Mouse (Mus musculus): ENCODE results near the gene AB124611. TPM values are rescaled to one million over a fixed set of nuclear protein-coding genes. Genes with fewer than 3 reads are reported as not detected.
"Not testable (repeated sequence)": the region's sequence is repeated elsewhere in the genome, so short reads cannot be mapped to it uniquely, and the experiment has no call there.

The AB124611 gene
- polyA plus RNA-seq, 1 experiment from 2014 or later, result 1.7 TPM

DNA sequence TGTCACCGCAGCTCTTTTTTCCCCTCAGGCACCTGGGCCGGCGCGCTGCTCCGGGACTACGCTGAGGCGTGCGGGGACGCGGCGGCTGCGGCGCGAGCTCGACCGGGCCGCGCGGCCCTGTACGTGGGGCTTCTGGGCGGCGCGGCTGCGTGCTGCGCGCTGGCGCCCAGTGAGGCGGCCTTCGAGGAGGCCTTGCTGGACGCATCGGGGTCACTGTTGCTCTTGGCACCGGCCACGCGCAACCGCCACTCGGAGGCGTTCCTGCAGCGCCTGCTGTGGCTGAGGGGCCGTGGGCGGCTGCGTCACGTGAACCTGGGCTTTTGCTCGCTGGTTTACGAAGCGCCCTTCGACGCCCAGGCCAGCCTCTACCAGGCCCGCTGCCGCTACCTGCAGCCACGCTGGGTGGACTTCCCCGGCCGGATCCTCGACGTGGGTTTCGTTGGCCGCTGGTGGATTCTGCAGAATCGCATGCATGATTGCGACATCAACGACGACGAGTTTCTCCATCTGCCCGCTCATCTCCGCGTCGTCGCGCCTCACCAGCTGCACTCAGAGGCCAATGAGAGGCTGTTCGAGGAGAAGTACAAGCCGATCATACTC is 67.2 kb downstream of the AB124611 start:
- peak; percentile 54 for ATAC-seq (replicated peaks; ENCODE audit: insufficient number of reproducible peaks, low FRiP score, low TSS enrichment)

GRCm38 (mm10) chr9:21594350-21594749 is 68.4 kb downstream of the AB124611 start:
- H3K27me3 ChIP-seq (ENCODE audit: control insufficient read depth, insufficient read depth, low read length); H3K27ac ChIP-seq (ENCODE audit: low read depth, low read length); H3K9me3 ChIP-seq (replicated peaks; ENCODE audit: control insufficient read depth, low read length); ATAC-seq (replicated peaks; ENCODE audit: insufficient number of reproducible peaks, low FRiP score, low TSS enrichment); H3K4me3 ChIP-seq (ENCODE audit: low read depth, low read length); H3K9ac ChIP-seq (ENCODE audit: low read depth, low read length): not testable (repeated sequence)
- peaks cover 10% of the 10 kb centered on the region for H3K36me3 ChIP-seq (ENCODE audit: control insufficient read depth, insufficient read depth, low read length)
- H3K4me2 ChIP-seq, result peak overlapping the region; percentile 99
- 83% methylated on average over 8 of the region's 8 CpGs for WGBS (ENCODE audit: insufficient replicate concordance)
- peaks cover 12% of the 10 kb centered on the region for H3K4me1 ChIP-seq (ENCODE audit: control insufficient read depth, insufficient read depth, low read length)

More for the DNA sequence above, 67.2 kb downstream of the AB124611 start:
- Histone ChIP-seq H3K27ac (ENCODE audit: low read depth, low read length) (peak overlapping the region; percentile 80), H3K36me3 (ENCODE audit: control insufficient read depth, insufficient read depth, low read length) (peaks cover 21% of the 10 kb centered on the region), H3K4me3 (ENCODE audit: low read depth, low read length) (peak overlapping the region; percentile 78), H3K4me2 (peak overlapping the region; percentile 99), H3K27me3 (ENCODE audit: control insufficient read depth, insufficient read depth, low read length) (no peaks in the 10 kb centered on the region), H3K9ac (ENCODE audit: low read depth, low read length) (peak overlapping the region; percentile 80), H3K9me3 (replicated peaks; ENCODE audit: control insufficient read depth, low read length) (no peaks in the 10 kb centered on the region), H3K4me1 (ENCODE audit: control insufficient read depth, insufficient read depth, low read length) (peaks cover 12% of the 10 kb centered on the region)
- WGBS (ENCODE audit: insufficient replicate concordance), result 1% methylated on average over 61 of the region's 69 CpGs

DNA sequence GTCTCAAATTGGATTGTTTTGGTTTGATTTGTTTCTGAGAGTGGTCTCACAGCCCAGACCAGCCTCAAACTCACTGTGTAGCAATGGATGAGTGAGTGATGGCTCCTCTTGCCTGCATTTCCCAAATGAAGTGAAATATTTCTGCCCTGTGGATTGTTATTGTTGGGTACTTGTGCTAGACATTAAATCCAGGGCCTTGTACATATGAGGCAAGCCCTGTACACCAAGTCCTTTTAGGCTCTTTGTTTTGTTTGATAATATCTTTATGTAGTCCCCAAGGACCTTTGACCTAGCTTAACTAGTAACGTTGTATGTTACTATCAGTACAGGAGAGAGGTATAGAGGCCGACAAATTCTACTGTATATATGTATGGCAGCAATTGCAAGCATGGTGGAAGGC is 68.9 kb downstream of the AB124611 start:
- Histone ChIP-seq H3K36me3 (ENCODE audit: control insufficient read depth, insufficient read depth, low read length) (peaks cover 6% of the 10 kb centered on the region; the same call in 1 of the 2 replicates), H3K4me1 (ENCODE audit: control insufficient read depth, insufficient read depth, low read length) (peaks cover 12% of the 10 kb centered on the region), H3K4me2 (no peak overlapping the region), H3K9ac (ENCODE audit: low read depth, low read length) (no peak overlapping the region), H3K27me3 (ENCODE audit: control insufficient read depth, insufficient read depth, low read length) (no peaks in the 10 kb centered on the region), H3K9me3 (replicated peaks; ENCODE audit: control insufficient read depth, low read length) (no peaks in the 10 kb centered on the region), H3K27ac (ENCODE audit: low read depth, low read length) (no peak overlapping the region), H3K4me3 (ENCODE audit: low read depth, low read length) (no peak overlapping the region)
- 80% methylated on average over 2 of the region's 2 CpGs for WGBS (ENCODE audit: insufficient replicate concordance)
- ATAC-seq (replicated peaks; ENCODE audit: insufficient number of reproducible peaks, low FRiP score, low TSS enrichment), result no peak

Small RNA genes within 50 kb of the gene (microRNA-seq; reads per million reads assigned to microRNA genes)
- gene Mir199a-1 (ENCODE audit: borderline number of aligned reads), result 3.3 reads per million, percentile 33 among the genes with 10 or more reads in this experiment

Other genes starting within 250 kb of the AB124611 start
- 9.9 and 12.3 TPM in 2 replicates for gene Kri1, start 238.2 kb upstream of the AB124611 start, polyA plus RNA-seq (2014; fragmentation: Nextera tagmentation; extraction: Ambion mirVana)
- gene Cdkn2d, start 234.8 kb upstream of the AB124611 start, polyA plus RNA-seq (2014; fragmentation: Nextera tagmentation; extraction: Ambion mirVana), result 88.4 and 99.8 TPM in 2 replicates
- gene Ap1m2, start 213.8 kb upstream of the AB124611 start, polyA plus RNA-seq (2014; fragmentation: Nextera tagmentation; extraction: Ambion mirVana), result 0.55 and 1.1 TPM in 2 replicates
- gene Slc44a2, start 205.5 kb upstream of the AB124611 start, polyA plus RNA-seq (2014; fragmentation: Nextera tagmentation; extraction: Ambion mirVana), result 62.3 and 70.0 TPM in 2 replicates
- 120 and 138 TPM in 2 replicates for gene Ilf3, start 158.3 kb upstream of the AB124611 start, polyA plus RNA-seq (2014; fragmentation: Nextera tagmentation; extraction: Ambion mirVana)
- 24.2 and 31.7 TPM in 2 replicates for gene Qtrt1, start 114.3 kb upstream of the AB124611 start, polyA plus RNA-seq (2014; fragmentation: Nextera tagmentation; extraction: Ambion mirVana)
- 62.7 and 68.1 TPM in 2 replicates for gene Dnm2, start 101.3 kb upstream of the AB124611 start, polyA plus RNA-seq (2014; fragmentation: Nextera tagmentation; extraction: Ambion mirVana)
- gene Tmed1, start 15.9 kb upstream of the AB124611 start, polyA plus RNA-seq (2014; fragmentation: Nextera tagmentation; extraction: Ambion mirVana), result 79.8 and 80.9 TPM in 2 replicates
- gene Carm1, start 20.7 kb downstream of the AB124611 start, polyA plus RNA-seq (2014; fragmentation: Nextera tagmentation; extraction: Ambion mirVana), result 44.0 and 47.2 TPM in 2 replicates
- 29.5 and 34.0 TPM in 2 replicates for gene Timm29, start 66.5 kb downstream of the AB124611 start, polyA plus RNA-seq (2014; fragmentation: Nextera tagmentation; extraction: Ambion mirVana)
- gene Yipf2, start 66.7 kb downstream of the AB124611 start, polyA plus RNA-seq (2014; fragmentation: Nextera tagmentation; extraction: Ambion mirVana), result 10.9 and 11.8 TPM in 2 replicates
- gene Smarca4, start 90.0 kb downstream of the AB124611 start, polyA plus RNA-seq (2014; fragmentation: Nextera tagmentation; extraction: Ambion mirVana), result 77.4 and 78.7 TPM in 2 replicates
- gene Ldlr, start 197.3 kb downstream of the AB124611 start, polyA plus RNA-seq (2014; fragmentation: Nextera tagmentation; extraction: Ambion mirVana), result 11.1 and 16.0 TPM in 2 replicates
- gene Spc24, start 234.1 kb downstream of the AB124611 start, polyA plus RNA-seq (2014; fragmentation: Nextera tagmentation; extraction: Ambion mirVana), result 90.5 and 103 TPM in 2 replicates

All from heart, embryonic 11.5 days (tissue).